Mouse (Mus musculus) heart, embryonic 14.5 days (tissue): ENCODE results near the gene Clasp2. TPM values are rescaled to one million over a fixed set of nuclear protein-coding genes. Genes with fewer than 3 reads are reported as not detected.
"Not testable (repeated sequence)": the region's sequence is repeated elsewhere in the genome, so short reads cannot be mapped to it uniquely, and the experiment has no call there.

Experiments
- ATAC-seq: fragments of 200-750 bp; cut with Nextera tagmentation; 2 replicates; pipeline ENCODE4 v1.8.0; 2017; ENCODE audit warnings: low read depth, moderate TSS enrichment; ENCODE audit not compliant: insufficient number of reproducible peaks, insufficient read depth, low FRiP score
- H3K27ac ChIP-seq, 2 experiments: fragments of 200-500 bp in 1 of 2; fragments of 300-500 bp in 1 of 2; sonication (generic) in 1 of 2; replicated peaks in 1 of 2; 2 replicates each; pipeline ENCODE4 v1.5.1; 2012 to 2014; ENCODE audit warnings: low read depth in 2 of 2, low read length in 2 of 2, control low read depth in 1 of 2, mild to moderate bottlenecking in 1 of 2, mixed read lengths in 1 of 2; ENCODE audit not compliant: control insufficient read depth in 1 of 2, insufficient read depth in 1 of 2
- H3K27me3 ChIP-seq: fragments of 300-500 bp; sonication (generic); 2 replicates; pipeline ENCODE4 v1.6.1; 2014; ENCODE audit warnings: mild to moderate bottlenecking, low read length, control low read depth; ENCODE audit not compliant: control insufficient read depth, insufficient read depth
- H3K36me3 ChIP-seq: fragments of 300-500 bp; sonication (generic); 2 replicates; pipeline ENCODE4 v1.6.1; 2014; ENCODE audit warnings: mild to moderate bottlenecking, control low read depth, low read length, mixed read lengths; ENCODE audit not compliant: control insufficient read depth, insufficient read depth
- H3K4me1 ChIP-seq, 2 experiments: fragments of 200-500 bp in 1 of 2; fragments of 300-500 bp in 1 of 2; sonication (generic) in 1 of 2; 2 replicates each; pipeline ENCODE4 v1.6.1; 2012 to 2014; ENCODE audit warnings: low read length in 2 of 2, control low read depth in 1 of 2, mixed read lengths in 1 of 2; ENCODE audit not compliant: control insufficient read depth in 2 of 2, insufficient read depth in 2 of 2
- H3K4me2 ChIP-seq: fragments of 300-500 bp; sonication (generic); 2 replicates; pipeline ENCODE4 v1.6.1; 2014; ENCODE audit warnings: mild to moderate bottlenecking, low read length
- H3K4me3 ChIP-seq, 2 experiments: fragments of 200-500 bp in 1 of 2; fragments of 300-500 bp in 1 of 2; sonication (generic) in 1 of 2; 2 replicates each; pipeline ENCODE4 v1.5.1; 2012 to 2014; ENCODE audit warnings: low read length in 2 of 2, mild to moderate bottlenecking in 2 of 2, control low read depth in 1 of 2, low read depth in 1 of 2, moderate library complexity in 1 of 2; ENCODE audit not compliant: control insufficient read depth in 1 of 2, insufficient read depth in 1 of 2
- H3K9ac ChIP-seq: fragments of 300-500 bp; sonication (generic); 2 replicates; pipeline ENCODE4 v1.6.1; 2014; ENCODE audit warnings: mild to moderate bottlenecking, low read length
- H3K9me3 ChIP-seq: fragments of 300-500 bp; sonication (generic); 2 replicates; pipeline ENCODE4 v1.6.1; 2016; ENCODE audit warnings: low read length, control low read depth; ENCODE audit not compliant: control insufficient read depth
- WGBS: fragments of 180-500 bp; shearing (Covaris S2); extraction: QIAGEN DNeasy Blood & Tissue Kit; methylation state at CpG from one replicate; pipeline ENCODE4 v1.1.7; 2014; 5-methylcytosine and 5-hydroxymethylcytosine counted together
- polyA plus RNA-seq: library from polyadenylated mRNA; unstranded; fragments of >200 nt; fragmentation: Nextera tagmentation; extraction: Ambion mirVana; gene quantifications from 2 replicates; pipeline ENCODE4 v1.2.1, GENCODE M21; 2014

Clasp2 gene
- polyA plus RNA-seq, 1 experiment from 2014 or later: 25.3 TPM

DNA sequence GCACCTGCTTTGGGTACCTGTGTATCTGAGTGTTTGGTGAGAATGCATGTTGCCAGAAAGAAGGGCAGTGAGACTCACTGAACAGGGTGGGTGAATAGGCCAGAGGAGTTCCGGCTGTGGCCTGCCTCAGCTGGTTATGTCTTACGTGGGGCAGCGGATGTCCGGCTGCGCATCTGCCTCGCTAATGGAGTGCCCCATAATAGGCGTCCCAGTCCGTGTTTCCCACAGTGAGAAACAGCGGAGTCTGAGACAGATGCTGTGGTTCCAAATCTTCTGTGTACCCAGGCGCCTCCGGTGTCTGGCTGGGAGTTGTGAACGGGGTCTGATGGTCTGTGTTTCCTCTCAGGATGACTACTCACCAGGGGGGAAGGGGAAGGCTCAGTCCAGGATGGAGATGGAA lies 30.4 kb upstream of the Clasp2 start:
- Histone ChIP-seq H3K4me1 (peaks cover 5 to 11% of the 10 kb centered on the region in 2 experiments), H3K4me2 (no peak overlapping the region), H3K27me3 (no peaks in the 10 kb centered on the region), H3K27ac (no peak overlapping the region), H3K4me3 (no peak overlapping the region), H3K9ac (no peak overlapping the region), H3K9me3 (no peaks in the 10 kb centered on the region), H3K36me3 (no peaks in the 10 kb centered on the region)
- WGBS: 73% methylated on average over 12 of the region's 12 CpGs
- no peak for ATAC-seq

DNA sequence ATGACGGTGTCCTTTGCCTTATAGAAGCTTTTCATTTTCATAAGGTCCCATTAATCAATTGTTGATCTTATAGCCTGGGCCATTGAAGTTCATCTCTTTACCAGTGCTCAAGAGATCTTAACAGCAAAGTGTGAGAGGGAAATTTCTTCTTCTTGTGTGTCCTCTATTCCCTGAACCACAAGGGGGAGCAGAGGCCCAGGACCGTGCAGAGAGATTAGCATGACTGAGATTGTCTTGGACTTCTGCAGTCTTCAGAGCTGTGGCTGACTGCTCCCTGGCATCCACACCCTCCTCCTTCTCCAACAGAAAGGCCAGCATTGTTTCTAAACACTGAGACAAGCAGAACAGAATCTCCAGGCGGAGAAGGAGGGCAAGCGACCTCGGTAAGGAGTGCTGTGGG lies 22.2 kb upstream of the Clasp2 start:
- H3K27me3 ChIP-seq: no peaks in the 10 kb centered on the region
- H3K4me3 ChIP-seq: no peak overlapping the region
- H3K27ac ChIP-seq: no peak overlapping the region
- 40% methylated on average over 5 of the region's 5 CpGs for WGBS
- no peaks in the 10 kb centered on the region for H3K36me3 ChIP-seq
- no peaks in the 10 kb centered on the region for H3K9me3 ChIP-seq
- H3K4me2 ChIP-seq: no peak overlapping the region
- H3K9ac ChIP-seq: no peak overlapping the region
- no peak for ATAC-seq
- no peaks in the 10 kb centered on the region for H3K4me1 ChIP-seq

DNA sequence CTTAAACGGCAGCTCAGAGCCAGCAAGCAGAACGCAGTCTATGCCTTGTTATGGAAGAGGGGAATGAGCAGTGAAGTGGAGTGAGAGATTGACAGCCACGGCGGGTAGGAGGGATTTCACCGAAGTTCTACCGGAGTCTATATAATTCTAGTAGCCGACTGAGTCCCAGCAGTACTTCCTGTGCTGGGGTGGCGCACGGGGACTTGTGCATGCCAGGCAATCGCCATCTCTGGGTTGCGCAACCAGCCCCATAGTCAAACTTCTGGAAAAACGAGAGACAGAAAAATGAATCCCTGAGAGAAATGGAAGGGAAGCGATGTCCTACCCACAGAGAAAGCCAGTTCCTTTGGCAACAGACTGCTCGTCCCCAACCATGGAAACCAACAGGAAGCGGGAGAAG lies 16.6 kb upstream of the Clasp2 start:
- Histone ChIP-seq H3K9me3 (no peaks in the 10 kb centered on the region), H3K27me3 (no peaks in the 10 kb centered on the region), H3K4me1 (no peaks in the 10 kb centered on the region), H3K9ac (no peak overlapping the region), H3K36me3 (no peaks in the 10 kb centered on the region), H3K27ac (no peak overlapping the region), H3K4me2 (no peak overlapping the region), H3K4me3 (no peak overlapping the region)
- no peak for ATAC-seq
- 82% methylated on average over 15 of the region's 15 CpGs for whole genome bisulfite sequencing

- not testable (repeated sequence) for H3K27ac ChIP-seq, H3K4me2 ChIP-seq, H3K9me3 ChIP-seq, H3K36me3 ChIP-seq, H3K4me3 ChIP-seq, H3K27me3 ChIP-seq, ATAC-seq, H3K4me1 ChIP-seq, H3K9ac ChIP-seq
- WGBS: 83% methylated on average over 5 of the region's 5 CpGs
Measured at GRCm38 (mm10) chr9:113725609-113726008, 15.7 kb upstream of the Clasp2 start.

DNA sequence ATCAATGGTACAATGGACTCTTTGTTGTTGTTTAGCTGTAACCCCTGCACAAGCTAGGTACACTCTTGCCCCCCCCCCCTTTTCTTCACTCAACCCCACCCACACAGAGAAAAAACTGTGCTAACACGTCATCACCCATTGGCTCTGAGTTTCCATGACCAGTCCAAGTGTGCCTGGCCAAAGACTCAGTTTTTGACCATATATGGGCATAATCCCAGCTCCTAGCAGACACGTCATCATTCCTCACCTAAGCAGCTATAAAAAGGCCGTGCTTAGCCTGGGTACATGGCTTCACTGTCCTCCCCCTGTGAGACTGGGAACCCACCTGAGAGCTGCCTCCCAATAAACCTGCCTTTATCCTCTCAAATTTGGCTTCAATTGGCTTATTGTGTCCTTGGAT lies 15.1 kb upstream of the Clasp2 start:
- no peak overlapping the region for H3K4me2 ChIP-seq

DNA sequence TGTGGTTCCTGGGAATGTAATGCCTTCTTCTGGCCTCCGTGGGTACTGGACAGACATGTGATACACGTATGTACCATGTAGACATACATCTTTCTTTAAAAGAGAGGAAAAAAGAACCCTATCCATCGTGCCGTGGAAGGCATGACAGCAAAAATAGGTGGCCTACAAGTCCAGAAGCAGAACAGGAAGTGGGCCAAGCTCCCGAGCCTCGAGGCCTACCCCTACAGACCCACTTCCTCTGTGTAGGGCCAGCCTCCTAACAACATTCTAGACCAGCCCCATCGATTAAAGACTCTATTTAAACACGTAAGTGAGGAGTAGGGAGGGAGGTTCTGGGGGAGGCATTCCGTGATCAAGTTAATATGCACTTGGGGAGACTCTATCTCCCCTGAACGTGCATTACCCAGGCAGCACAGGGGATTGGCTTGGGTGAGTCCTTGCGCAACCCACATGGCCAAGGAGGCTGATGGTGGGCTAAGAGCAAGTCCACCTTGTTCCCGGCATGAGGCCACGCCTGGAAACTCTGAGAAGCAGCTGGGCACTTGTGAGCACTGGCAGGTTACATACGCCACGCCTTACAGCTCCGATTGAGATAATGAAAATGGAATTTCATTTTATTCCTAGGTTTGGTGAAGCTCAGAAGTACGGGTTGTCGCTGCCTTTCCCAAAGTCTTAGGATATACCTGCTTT lies 14.1 kb upstream of the Clasp2 start:
- no peak overlapping the region for H3K9ac ChIP-seq
- H3K4me3 ChIP-seq: no peak overlapping the region
- no peaks in the 10 kb centered on the region for H3K27me3 ChIP-seq
- H3K9me3 ChIP-seq: no peaks in the 10 kb centered on the region
- ATAC-seq: no peak
- no peak overlapping the region for H3K27ac ChIP-seq
- H3K36me3 ChIP-seq: no peaks in the 10 kb centered on the region
- H3K4me2 ChIP-seq: no peak overlapping the region
- H3K4me1 ChIP-seq: no peaks in the 10 kb centered on the region
- WGBS: 88% methylated on average over 18 of the region's 18 CpGs

More for the DNA sequence above, 15.1 kb upstream of the Clasp2 start:
- Histone ChIP-seq H3K27ac (no peak overlapping the region), H3K9me3 (no peaks in the 10 kb centered on the region), H3K36me3 (no peaks in the 10 kb centered on the region), H3K4me3 (no peak overlapping the region), H3K4me1 (no peaks in the 10 kb centered on the region), H3K27me3 (no peaks in the 10 kb centered on the region), H3K9ac (no peak overlapping the region)
- ATAC-seq: no peak
- WGBS: 37% methylated on average over 3 of the region's 3 CpGs

- H3K27me3 ChIP-seq: no peaks in the 10 kb centered on the region
- no peak overlapping the region for H3K9ac ChIP-seq
- H3K4me2 ChIP-seq: no peak overlapping the region
- no peak for ATAC-seq
- H3K36me3 ChIP-seq: no peaks in the 10 kb centered on the region
- H3K4me1 ChIP-seq: no peaks in the 10 kb centered on the region
- WGBS: 79% methylated on average over 3 of the region's 3 CpGs
- no peak overlapping the region for H3K4me3 ChIP-seq
- H3K9me3 ChIP-seq: no peaks in the 10 kb centered on the region
- no peak overlapping the region for H3K27ac ChIP-seq
Measured at GRCm38 (mm10) chr9:113731540-113731939, 9.7 kb upstream of the Clasp2 start.

DNA sequence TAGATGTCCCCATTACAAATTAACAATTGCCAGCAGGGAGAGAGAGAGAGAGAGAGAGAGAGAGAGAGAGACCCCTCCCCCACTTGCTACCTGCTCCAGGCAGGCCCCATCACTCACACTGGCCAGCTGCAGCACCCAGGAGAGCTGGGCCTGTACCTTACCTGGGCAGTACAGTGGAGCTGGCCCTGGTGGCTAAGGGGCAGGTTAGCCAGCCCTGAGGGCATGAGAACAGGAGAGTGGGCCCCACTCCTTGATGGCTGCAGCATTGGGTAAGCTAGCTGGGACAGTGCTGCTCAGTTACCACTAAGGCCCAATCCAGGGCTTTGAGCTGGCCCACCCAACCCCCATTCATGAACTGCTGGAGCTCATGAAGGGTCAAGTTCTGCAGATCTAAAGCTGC lies 5.4 kb upstream of the Clasp2 start:
- Histone ChIP-seq H3K36me3 (no peaks in the 10 kb centered on the region), H3K27me3 (no peaks in the 10 kb centered on the region), H3K4me1 (peaks cover 4 to 7% of the 10 kb centered on the region in 2 experiments; a peak in 3 of 4 replicates), H3K4me2 (no peak overlapping the region), H3K4me3 (no peak overlapping the region), H3K27ac (no peak overlapping the region), H3K9ac (no peak overlapping the region), H3K9me3 (no peaks in the 10 kb centered on the region)
- no peak for ATAC-seq
